8 mouse cellular contexts compared by ENCODE assay signal in genomic region chr4:125029891-125030614, GRCm38 (mm10). TPM values are rescaled to one million over a fixed set of nuclear protein-coding genes. Genes with fewer than 3 reads are reported as not detected.
DNase-seq lines count a peak whose midpoint lies in the region; ATAC-seq lines count a peak whose summit lies in the region.

No protein-coding gene starts in this region.

- no peaks in the 10 kb centered on the region for H3K9me3 ChIP-seq in hindbrain, embryonic 11.5 days (ENCODE audit: control insufficient read depth, low read length)

- WGBS in hindbrain, embryonic 11.5 days = under 1% methylated on average over 50 of the region's 50 CpGs

- H3K4me3 ChIP-seq in hindbrain, embryonic 11.5 days (ENCODE audit: low read depth, low read length) = peak overlapping the region; percentile 96

- peak overlapping the region; percentile 87 for H3K9ac ChIP-seq in hindbrain, embryonic 11.5 days (ENCODE audit: low read depth, low read length)

- H3K4me1 ChIP-seq in hindbrain, embryonic 11.5 days (replicated peaks; ENCODE audit: control insufficient read depth, insufficient read depth, low read length) = peaks cover 2% of the 10 kb centered on the region; the same call in 1 of the 2 replicates

- peak overlapping the region; percentile 90 for H3K4me2 ChIP-seq in hindbrain, embryonic 11.5 days (replicated peaks; ENCODE audit: low read depth, low read length)

- DNase-seq in MN1 (ENCODE audit: low spot score) = peak; percentile 94
- DNase-seq in cerebellum, adult 9-10 months = peak; percentile 90
- DNase-seq in frontal cortex, adult 2 months (ENCODE audit: extremely low spot score in 1 of 2, low spot score in 1 of 2) = peak; percentile 86 to 93
- peak; percentile 99 for DNase-seq in hindbrain, embryonic 11.5 days (ENCODE audit: low spot score)
- peak; percentile 88 to 89 for DNase-seq in layer of hippocampus, postnatal 10 days (ENCODE audit: low spot score in 2 of 2)
- DNase-seq in lung, postnatal 10 days = peak; percentile 96
- DNase-seq in ovary, postnatal 36 days (ENCODE audit: low spot score) = peak; percentile 90
- DNase-seq in thymus, postnatal 25 days = peak; percentile 87

- peak; percentile 97 for ATAC-seq in hindbrain, embryonic 11.5 days (ENCODE audit: low FRiP score)

- H3K27me3 ChIP-seq in hindbrain, embryonic 11.5 days (ENCODE audit: control insufficient read depth, insufficient read depth, low read length) = no peaks in the 10 kb centered on the region

- no peak overlapping the region for H3K27ac ChIP-seq in hindbrain, embryonic 11.5 days (ENCODE audit: low read depth, low read length)

- H3K36me3 ChIP-seq in hindbrain, embryonic 11.5 days (ENCODE audit: control insufficient read depth, insufficient read depth, low read length) = no peaks in the 10 kb centered on the region

RNA-seq across cellular contexts. Expression of gene Gnl2, which starts 13.7 kb away (rescaled TPM):
- 115 and 127 TPM in 2 replicates for polyA plus RNA-seq in frontal cortex, adult 2 months (2012; rRNA removed)
- polyA plus RNA-seq in hindbrain, embryonic 11.5 days (2014; fragmentation: Nextera tagmentation; extraction: Ambion mirVana) = 91.2 and 103 TPM in 2 replicates
- total RNA-seq in layer of hippocampus, postnatal 10 days (2021) = 10 to 100 TPM; 73.5 to 74.9 TPM

RNA-seq across cellular contexts. Expression of gene Dnali1, which starts 35.5 kb away (rescaled TPM):
- 0.42 and 0.44 TPM in 2 replicates for polyA plus RNA-seq in frontal cortex, adult 2 months (2012; rRNA removed)
- 0.64 and 0.91 TPM in 2 replicates for polyA plus RNA-seq in hindbrain, embryonic 11.5 days (2014; fragmentation: Nextera tagmentation; extraction: Ambion mirVana)
- total RNA-seq in layer of hippocampus, postnatal 10 days (2021) = 1 to 10 TPM; 1.4 to 1.6 TPM

RNA-seq across cellular contexts. Expression of gene Snip1, which starts 36.4 kb away (rescaled TPM):
- 11.6 and 12.0 TPM in 2 replicates for polyA plus RNA-seq in frontal cortex, adult 2 months (2012; rRNA removed)
- polyA plus RNA-seq in hindbrain, embryonic 11.5 days (2014; fragmentation: Nextera tagmentation; extraction: Ambion mirVana) = 37.7 and 37.9 TPM in 2 replicates
- total RNA-seq in layer of hippocampus, postnatal 10 days (2021) = 10 to 100 TPM; 12.9 TPM

RNA-seq across cellular contexts. Expression of gene Rspo1, which starts 43.8 kb away (rescaled TPM):
- polyA plus RNA-seq in frontal cortex, adult 2 months (2012; rRNA removed) = 3.6 and 8.3 TPM in 2 replicates
- polyA plus RNA-seq in hindbrain, embryonic 11.5 days (2014; fragmentation: Nextera tagmentation; extraction: Ambion mirVana) = 8.5 and 16.5 TPM in 2 replicates
- 10 to 100 TPM; 13.7 to 16.4 TPM for total RNA-seq in layer of hippocampus, postnatal 10 days (2021)

RNA-seq across cellular contexts. Expression of gene Meaf6, which starts 54.9 kb away (rescaled TPM):
- 105 and 111 TPM in 2 replicates for polyA plus RNA-seq in frontal cortex, adult 2 months (2012; rRNA removed)
- 122 and 131 TPM in 2 replicates for polyA plus RNA-seq in hindbrain, embryonic 11.5 days (2014; fragmentation: Nextera tagmentation; extraction: Ambion mirVana)
- 100 to 1,000 TPM; 130 to 134 TPM for total RNA-seq in layer of hippocampus, postnatal 10 days (2021)
